Mouse (Mus musculus): ENCODE measurements at regions not wholly inside any gene's neighbourhood (a gene's known extent, or its start where the extent isn't known, plus 50 kb on each side); places are given as distances from the start of the nearest gene placed in this dataset.

GRCm38 (mm10) chr6:147753828-147754227 is 278.2 kb downstream of the Ccdc91 start:
- no peak for TF ChIP-seq EP300 (IDR thresholded peaks at IDR 0.05; ENCODE audit: low read depth in 1 of 2, low read length in 2 of 2)
- TF ChIP-seq BHLHE40 (IDR thresholded peaks at IDR 0.05; ENCODE audit: borderline replicate concordance, low read depth, low read length) = no peak
- no peak for TF ChIP-seq POLR2A (IDR thresholded peaks at IDR 0.05; ENCODE audit: control insufficient read depth in 1 of 2, insufficient read depth in 1 of 2, low read depth in 1 of 2, low read length in 2 of 2, poor library complexity in 1 of 2)
- TF ChIP-seq NELFE (IDR thresholded peaks at IDR 0.05; ENCODE audit: low read depth, low read length) = no peak
- no peak for TF ChIP-seq ZNF384 (IDR thresholded peaks at IDR 0.05; ENCODE audit: low read depth, low read length)
- no peak for TF ChIP-seq ELF1 (IDR thresholded peaks at IDR 0.05; ENCODE audit: low read depth, low read length)
- no peak for TF ChIP-seq ZKSCAN1 (IDR thresholded peaks at IDR 0.05; ENCODE audit: low read depth, low read length)
- no peak for TF ChIP-seq POLR2AphosphoS2 (IDR thresholded peaks at IDR 0.05; ENCODE audit: low read length)
- no peak for TF ChIP-seq KAT2A (conservative IDR thresholded peaks at IDR 0.05; ENCODE audit: low read depth, low read length)
- TF ChIP-seq CTCF (IDR thresholded peaks at IDR 0.05 in 2 of 3, conservative IDR thresholded peaks at IDR 0.05 in 1 of 3; ENCODE audit: control insufficient read depth in 1 of 3, insufficient read depth in 1 of 3, low read depth in 2 of 3, low read length in 3 of 3, poor library complexity in 1 of 3, severe bottlenecking in 1 of 3) = no peak
- TF ChIP-seq ZMIZ1 (IDR thresholded peaks at IDR 0.05; ENCODE audit: low read depth, low read length) = no peak
- TF ChIP-seq NRF1 (IDR thresholded peaks at IDR 0.05; ENCODE audit: insufficient read depth, low read depth, low read length, poor library complexity, severe bottlenecking) = no peak
- no peak for TF ChIP-seq SIN3A (IDR thresholded peaks at IDR 0.05; ENCODE audit: low read length)
- no peaks in the 10 kb centered on the region for H3K79me2 ChIP-seq (ENCODE audit: control insufficient read depth, insufficient read depth, low read length, poor library complexity)
- no peak overlapping the region for H3K27ac ChIP-seq (ENCODE audit: control insufficient read depth, low read depth, low read length)

DNA sequence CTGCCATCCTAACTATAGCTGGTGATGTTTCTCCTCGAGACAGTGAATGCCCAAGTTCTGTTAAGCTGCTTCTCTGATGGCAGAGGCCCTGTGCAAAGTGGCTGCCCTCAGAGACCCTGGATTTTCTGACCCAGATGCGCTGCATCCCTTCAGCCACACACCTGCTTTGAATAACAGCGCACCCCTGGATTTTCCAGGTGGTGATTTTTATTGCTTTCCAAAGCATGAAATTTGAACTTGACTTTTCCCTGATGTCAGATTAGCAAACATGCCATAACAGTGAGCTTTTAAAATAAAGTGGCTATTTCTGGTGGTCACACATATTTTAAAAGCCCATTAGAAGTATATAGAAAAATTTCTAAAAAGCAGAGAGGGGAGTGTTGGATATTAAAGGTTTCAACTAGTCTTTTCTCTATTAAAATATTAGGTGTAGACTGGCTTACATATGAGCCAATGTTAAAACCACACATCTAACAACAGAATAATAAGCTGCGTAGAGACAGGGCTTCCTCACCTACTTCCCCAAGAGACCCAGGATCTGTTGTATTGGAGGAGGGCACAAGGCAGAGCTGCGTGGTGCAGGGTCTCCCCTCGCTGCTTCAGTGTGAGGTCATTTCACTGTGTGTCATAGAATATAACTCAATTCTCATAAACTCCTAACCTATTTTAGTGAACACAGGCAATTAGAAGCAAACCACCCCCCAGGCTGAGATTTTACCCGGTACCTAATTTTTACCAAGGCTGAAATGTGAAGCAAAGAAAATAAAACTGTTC is 280.3 kb downstream of the Ccdc91 start:
- no peaks in the 10 kb centered on the region for H3K27me3 ChIP-seq (ENCODE audit: control insufficient read depth in 1 of 2, insufficient read depth in 2 of 2, low read length in 2 of 2)
- no peak overlapping the region for H3K9ac ChIP-seq (ENCODE audit: control insufficient read depth, low read depth, low read length, poor library complexity, severe bottlenecking)
- no peaks in the 10 kb centered on the region for H3K79me2 ChIP-seq (ENCODE audit: control insufficient read depth, insufficient read depth, low read length, poor library complexity)
- H3K36me3 ChIP-seq (ENCODE audit: control insufficient read depth in 1 of 2, insufficient read depth in 2 of 2, low read length in 2 of 2) = no peaks in the 10 kb centered on the region
- DNase-seq (ENCODE audit: low read depth, low spot score) = no peak
- no peak overlapping the region for H3K27ac ChIP-seq (ENCODE audit: control insufficient read depth, low read depth, low read length)
- H3K9me3 ChIP-seq (replicated peaks; ENCODE audit: insufficient read depth, low read length) = no peaks in the 10 kb centered on the region
- H3K4me1 ChIP-seq (ENCODE audit: control insufficient read depth in 1 of 2, insufficient read depth in 2 of 2, low read length in 2 of 2) = no peaks in the 10 kb centered on the region
- TF ChIP-seq KAT2A (conservative IDR thresholded peaks at IDR 0.05; ENCODE audit: low read depth, low read length) (no peak), MAZ (IDR thresholded peaks at IDR 0.05; ENCODE audit: low read depth, low read length) (no peak), ZKSCAN1 (IDR thresholded peaks at IDR 0.05; ENCODE audit: low read depth, low read length) (no peak), GATA1 (IDR thresholded peaks at IDR 0.05; ENCODE audit: low read depth, low read length) (no peak), USF1 (IDR thresholded peaks at IDR 0.05; ENCODE audit: low read depth, low read length) (no peak), POLR2AphosphoS2 (IDR thresholded peaks at IDR 0.05; ENCODE audit: low read length) (no peak), E2F4 (IDR thresholded peaks at IDR 0.05; ENCODE audit: borderline replicate concordance, low read depth, low read length) (no peak)
- no peak overlapping the region for H3K4me3 ChIP-seq (ENCODE audit: control insufficient read depth in 1 of 2, insufficient read depth in 1 of 2, low read depth in 2 of 2, low read length in 2 of 2)

More at GRCm38 (mm10) chr6:147753828-147754227, 278.2 kb downstream of the Ccdc91 start:
- Histone ChIP-seq H3K27me3 (ENCODE audit: control insufficient read depth in 1 of 2, insufficient read depth in 2 of 2, low read length in 2 of 2) (no peaks in the 10 kb centered on the region), H3K9me3 (replicated peaks; ENCODE audit: insufficient read depth, low read length) (no peaks in the 10 kb centered on the region), H3K4me3 (ENCODE audit: control insufficient read depth in 1 of 2, insufficient read depth in 1 of 2, low read depth in 2 of 2, low read length in 2 of 2) (no peak overlapping the region), H3K4me1 (ENCODE audit: control insufficient read depth in 1 of 2, insufficient read depth in 2 of 2, low read length in 2 of 2) (no peaks in the 10 kb centered on the region), H3K9ac (ENCODE audit: control insufficient read depth, low read depth, low read length, poor library complexity, severe bottlenecking) (no peak overlapping the region), H3K36me3 (ENCODE audit: control insufficient read depth in 1 of 2, insufficient read depth in 2 of 2, low read length in 2 of 2) (no peaks in the 10 kb centered on the region)
- DNase-seq (ENCODE audit: low read depth, low spot score) = no peak
